ENCODE assay signal across 16 mouse cellular contexts in genomic region chr3:9441566-9442540, GRCm38 (mm10).
DNase-seq lines count a peak whose midpoint lies in the region; ATAC-seq and TF ChIP-seq lines count a peak whose summit lies in the region.
"Had no signal": no experiment of that assay in that cellular context is flagged by ENCODE, and none has a peak within 500 bp of the region (broad histone marks: within the 10 kb centered on the region; RNA-seq: fewer than 3 reads in every experiment).

No protein-coding gene starts in this region.

- no peaks in the 10 kb centered on the region for H3K4me1 ChIP-seq in lung, embryonic 14.5 days (ENCODE audit: insufficient read depth)
- no peaks in the 10 kb centered on the region for H3K4me1 ChIP-seq in lung, postnatal 0 days (ENCODE audit: insufficient read depth, low read depth, low read length)
- H3K4me1 ChIP-seq in heart, embryonic 13.5 days: peaks cover 54% of the 10 kb centered on the region
- H3K4me1 ChIP-seq: limb, embryonic 10.5 days; liver, embryonic 13.5 days; stomach, embryonic 15.5 days had no signal

- TF ChIP-seq EP300 in lung, postnatal 0 days (IDR thresholded peaks at IDR 0.05): no peak

- no peaks in the 10 kb centered on the region for H3K27me3 ChIP-seq in lung, embryonic 14.5 days (ENCODE audit: insufficient read depth, low read length)
- H3K27me3 ChIP-seq in lung, postnatal 0 days (replicated peaks; ENCODE audit: insufficient read depth, low read length): no peaks in the 10 kb centered on the region
- no peaks in the 10 kb centered on the region for H3K27me3 ChIP-seq in heart, embryonic 13.5 days (replicated peaks)
- H3K27me3 ChIP-seq: CH12.LX; liver, embryonic 13.5 days; neural tube, embryonic 13.5 days; stomach, embryonic 15.5 days had no signal

- intact Hi-C loops in gastrocnemius, adult 2 months (cut with DNase I): no loop called here

- no peak for ATAC-seq in lung, embryonic 14.5 days (ENCODE audit: insufficient read depth)
- ATAC-seq in lung, postnatal 0 days: no peak
- ATAC-seq in heart, embryonic 13.5 days (ENCODE audit: extremely low read depth, insufficient number of reproducible peaks, low FRiP score, low TSS enrichment): no peak
- ATAC-seq in CD4-positive, CD25-positive, alpha-beta regulatory T cell, adult 4 months: no peak
- ATAC-seq: inflammation-experienced regulatory T-cells, adult 6 months had no signal

- 85% methylated on average over 27 of the region's 27 CpGs for WGBS in lung, embryonic 14.5 days
- 77% methylated on average over 27 of the region's 27 CpGs for WGBS in lung, postnatal 0 days
- WGBS in heart, embryonic 13.5 days: 49% methylated on average over 27 of the region's 27 CpGs

- H3K27ac ChIP-seq in lung, embryonic 14.5 days (ENCODE audit: low read depth): peak overlapping the region; percentile 20; the same call in 1 of the 2 replicates
- no peak overlapping the region for H3K27ac ChIP-seq in lung, postnatal 0 days (ENCODE audit: low read length)
- peak overlapping the region; percentile 97 for H3K27ac ChIP-seq in heart, embryonic 13.5 days (replicated peaks)
- H3K27ac ChIP-seq in gastrocnemius, adult 2 months: no peak overlapping the region
- H3K27ac ChIP-seq: limb, embryonic 10.5 days; liver, embryonic 13.5 days; macrophage; neural tube, embryonic 13.5 days; stomach, embryonic 15.5 days had no signal

- no peak overlapping the region for H3K4me3 ChIP-seq in lung, embryonic 14.5 days (ENCODE audit: low read depth, low read length)
- H3K4me3 ChIP-seq in lung, postnatal 0 days (ENCODE audit: low read depth, low read length): no peak overlapping the region
- H3K4me3 ChIP-seq in heart, embryonic 13.5 days: no peak overlapping the region
- H3K4me3 ChIP-seq in gastrocnemius, adult 2 months: no peak overlapping the region
- H3K4me3 ChIP-seq: limb, embryonic 10.5 days; liver, embryonic 13.5 days; neural tube, embryonic 13.5 days; stomach, embryonic 15.5 days had no signal

- TF ChIP-seq CTCF in lung, embryonic 14.5 days (IDR thresholded peaks at IDR 0.05; ENCODE audit: low read depth): no peak
- no peak for TF ChIP-seq CTCF in lung, postnatal 0 days (IDR thresholded peaks at IDR 0.05)
- no peak for TF ChIP-seq CTCF in gastrocnemius, adult 2 months (IDR thresholded peaks at IDR 0.05)

- H3K9ac ChIP-seq in lung, embryonic 14.5 days: no peak overlapping the region
- H3K9ac ChIP-seq in lung, postnatal 0 days (replicated peaks; ENCODE audit: low read depth): no peak overlapping the region
- peak overlapping the region; percentile 64 for H3K9ac ChIP-seq in heart, embryonic 13.5 days
- H3K9ac ChIP-seq: liver, embryonic 13.5 days; neural tube, embryonic 13.5 days; stomach, embryonic 15.5 days had no signal

- H3K4me2 ChIP-seq in lung, embryonic 14.5 days: no peak overlapping the region
- H3K4me2 ChIP-seq in lung, postnatal 0 days (replicated peaks; ENCODE audit: low read depth, low read length): no peak overlapping the region
- H3K4me2 ChIP-seq in heart, embryonic 13.5 days: peak overlapping the region; percentile 33
- H3K4me2 ChIP-seq: liver, embryonic 13.5 days; neural tube, embryonic 13.5 days; stomach, embryonic 15.5 days had no signal

- no peaks in the 10 kb centered on the region for H3K9me3 ChIP-seq in lung, embryonic 14.5 days (ENCODE audit: low read depth, low read length)
- H3K9me3 ChIP-seq in lung, postnatal 0 days (ENCODE audit: low read length): no peaks in the 10 kb centered on the region
- no peaks in the 10 kb centered on the region for H3K9me3 ChIP-seq in heart, embryonic 13.5 days
- H3K9me3 ChIP-seq: limb, embryonic 10.5 days; liver, embryonic 13.5 days; neural tube, embryonic 13.5 days; stomach, embryonic 15.5 days had no signal

- DNase-seq in lung, embryonic 14.5 days: no peak
- DNase-seq in lung, postnatal 0 days (ENCODE audit: low spot score): no peak
- DNase-seq in heart, adult 8-10 months (ENCODE audit: low spot score): peak; percentile 35
- peak; percentile 26 for DNase-seq in right cerebral cortex, postnatal 14 days
- DNase-seq in gastrocnemius, adult 2 months: no peak
- DNase-seq: cerebellum, adult 8-10 months; liver, embryonic 13.5 days; thymus, postnatal 4 days had no signal

- H3K36me3 ChIP-seq in lung, embryonic 14.5 days (ENCODE audit: insufficient read depth): peaks cover 34% of the 10 kb centered on the region
- H3K36me3 ChIP-seq in lung, postnatal 0 days (ENCODE audit: insufficient read depth, low read length): peaks cover 25% of the 10 kb centered on the region; the same call in 1 of the 2 replicates
- H3K36me3 ChIP-seq in heart, embryonic 13.5 days: peaks cover 46% of the 10 kb centered on the region

Comparison
In these comparisons a context has a peak if more than half of its experiments do, and no peak if none do; other contexts are left out.
1. H3K27ac ChIP-seq: peak in lung, embryonic 14.5 days (single experiment) and heart, embryonic 13.5 days (single experiment); none in lung, postnatal 0 days (single experiment) and gastrocnemius, adult 2 months (single experiment).
2. DNase-seq: peak in heart, adult 8-10 months (single experiment) and right cerebral cortex, postnatal 14 days (single experiment); none in lung, embryonic 14.5 days (single experiment), lung, postnatal 0 days (single experiment) and gastrocnemius, adult 2 months (single experiment).